Mouse (Mus musculus): ENCODE data around the gene Plxna2. TPM values are rescaled to one million over a fixed set of nuclear protein-coding genes. Genes with fewer than 3 reads are reported as not detected.
A peak's percentile ranks its signal among the peaks of the same experiment; 100 is the strongest.

Plxna2 gene
- total RNA-seq (2014; rRNA removed) (43.6 and 44.3 TPM in 2 replicates), polyA plus RNA-seq (2015; fragmentation: Nextera tagmentation; extraction: Ambion mirVana) (8.3 and 9.9 TPM in 2 replicates)

DNA sequence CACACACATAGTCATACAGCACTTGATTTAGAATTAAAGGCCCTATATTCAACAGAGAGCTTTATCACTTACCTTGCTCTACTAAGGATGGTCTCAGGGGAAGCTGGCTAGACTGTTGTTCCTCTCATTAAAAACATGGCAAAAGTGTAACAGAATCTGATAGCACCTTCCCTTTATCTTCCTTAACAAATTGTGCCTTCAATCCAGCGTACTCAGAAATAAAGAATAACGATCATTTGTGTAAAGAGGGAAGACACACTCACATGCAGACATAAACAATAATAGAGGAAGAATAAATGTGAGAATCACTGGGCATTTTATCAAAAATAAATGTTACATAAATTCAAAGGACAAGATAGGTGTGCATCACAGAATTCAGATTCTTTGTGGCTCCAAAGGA, at the start of gene Plxna2:
Gene Plxna2 (plus strand): TSS at position 301 of the 400 bp plus-strand sequence.
- Histone ChIP-seq H3K9ac (replicated peaks; ENCODE audit: low read length, poor library complexity, severe bottlenecking) (no peak within 1 kb of the TSS), H3K9me3 (ENCODE audit: low read length) (no peaks in the 10 kb centered on the region), H3K4me2 (ENCODE audit: low read depth, low read length, poor library complexity, severe bottlenecking) (peak within 1 kb of the TSS; percentile 88), H3K4me1 (ENCODE audit: insufficient read depth, low read length) (no peaks in the 10 kb centered on the region), H3K4me3 (ENCODE audit: low read depth, low read length) (peak within 1 kb of the TSS; percentile 94), H3K27ac (ENCODE audit: low read depth, low read length) (peak within 1 kb of the TSS; percentile 80), H3K36me3 (ENCODE audit: insufficient read depth, low read length) (no peaks in the 10 kb centered on the region), H3K27me3 (ENCODE audit: insufficient read depth, low read length) (no peaks in the 10 kb centered on the region)
- no peak for ATAC-seq (ENCODE audit: low FRiP score)
- TF ChIP-seq CTCF (IDR thresholded peaks at IDR 0.05) = no peak
- 94% methylated on average over 2 of the region's 2 CpGs for whole genome bisulfite sequencing
- DNase-seq (ENCODE audit: low spot score) = no peak

- Histone ChIP-seq H3K27ac (ENCODE audit: low read depth, low read length) (no peak overlapping the region), H3K4me1 (ENCODE audit: insufficient read depth, low read length) (no peaks in the 10 kb centered on the region), H3K4me2 (ENCODE audit: low read depth, low read length, poor library complexity, severe bottlenecking) (no peak overlapping the region), H3K27me3 (ENCODE audit: insufficient read depth, low read length) (no peaks in the 10 kb centered on the region), H3K4me3 (ENCODE audit: low read depth, low read length) (no peak overlapping the region), H3K9me3 (ENCODE audit: low read length) (no peaks in the 10 kb centered on the region), H3K9ac (replicated peaks; ENCODE audit: low read length, poor library complexity, severe bottlenecking) (no peak overlapping the region), H3K36me3 (ENCODE audit: insufficient read depth, low read length) (no peaks in the 10 kb centered on the region)
- no peak for TF ChIP-seq CTCF (IDR thresholded peaks at IDR 0.05)
- no peak for ATAC-seq (ENCODE audit: low FRiP score)
- no peak for DNase-seq (ENCODE audit: low spot score)
- WGBS = 37% methylated on average over 3 of the region's 3 CpGs
These were observed 44.1 kb upstream of the Plxna2 start for GRCm38 (mm10) chr1:194573870-194574269.

GRCm38 (mm10) chr1:194578270-194578669, 39.7 kb upstream of the Plxna2 start:
- Histone ChIP-seq H3K9me3 (ENCODE audit: low read length) (no peaks in the 10 kb centered on the region), H3K4me2 (ENCODE audit: low read depth, low read length, poor library complexity, severe bottlenecking) (no peak overlapping the region), H3K27me3 (ENCODE audit: insufficient read depth, low read length) (no peaks in the 10 kb centered on the region), H3K9ac (replicated peaks; ENCODE audit: low read length, poor library complexity, severe bottlenecking) (no peak overlapping the region), H3K36me3 (ENCODE audit: insufficient read depth, low read length) (no peaks in the 10 kb centered on the region), H3K4me3 (ENCODE audit: low read depth, low read length) (no peak overlapping the region), H3K4me1 (ENCODE audit: insufficient read depth, low read length) (no peaks in the 10 kb centered on the region), H3K27ac (ENCODE audit: low read depth, low read length) (no peak overlapping the region)
- TF ChIP-seq CTCF (IDR thresholded peaks at IDR 0.05) = no peak
- ATAC-seq (ENCODE audit: low FRiP score) = no peak
- DNase-seq (ENCODE audit: low spot score) = peak; percentile 87
- 81% methylated on average over 3 of the region's 3 CpGs for WGBS

- H3K27ac ChIP-seq (ENCODE audit: low read depth, low read length) = no peak overlapping the region
- no peak overlapping the region for H3K4me2 ChIP-seq (ENCODE audit: low read depth, low read length, poor library complexity, severe bottlenecking)
- no peaks in the 10 kb centered on the region for H3K4me1 ChIP-seq (ENCODE audit: insufficient read depth, low read length)
- DNase-seq (ENCODE audit: low spot score) (no peak), ATAC-seq (ENCODE audit: low FRiP score) (no peak)
- no peaks in the 10 kb centered on the region for H3K36me3 ChIP-seq (ENCODE audit: insufficient read depth, low read length)
- no peak for TF ChIP-seq CTCF (IDR thresholded peaks at IDR 0.05)
- no peak overlapping the region for H3K4me3 ChIP-seq (ENCODE audit: low read depth, low read length)
- H3K9me3 ChIP-seq (ENCODE audit: low read length) = no peaks in the 10 kb centered on the region
- H3K9ac ChIP-seq (replicated peaks; ENCODE audit: low read length, poor library complexity, severe bottlenecking) = no peak overlapping the region
- H3K27me3 ChIP-seq (ENCODE audit: insufficient read depth, low read length) = no peaks in the 10 kb centered on the region
These were observed 37.5 kb upstream of the Plxna2 start for GRCm38 (mm10) chr1:194580539-194580938.

DNA sequence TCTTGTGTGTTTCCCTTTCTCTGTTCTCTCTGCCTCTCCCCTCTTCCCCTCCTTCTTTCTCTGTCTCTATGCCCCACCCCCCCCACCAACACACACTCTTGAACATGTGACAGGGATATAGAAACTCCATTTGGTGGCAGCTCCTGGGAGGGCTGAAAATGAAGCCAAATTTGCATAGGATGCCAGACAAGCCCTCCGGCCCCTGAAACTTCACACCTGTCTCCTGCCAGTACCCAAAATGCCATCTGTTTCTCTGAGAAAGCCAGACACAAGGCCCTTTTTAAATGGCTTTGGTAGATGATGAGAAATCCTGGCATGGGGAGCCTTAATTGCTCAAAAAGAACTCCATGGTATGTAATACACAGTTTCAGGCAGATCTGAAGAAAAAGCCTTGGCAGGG, 31.3 kb upstream of the Plxna2 start:
- no peaks in the 10 kb centered on the region for H3K4me1 ChIP-seq (ENCODE audit: insufficient read depth, low read length)

DNA sequence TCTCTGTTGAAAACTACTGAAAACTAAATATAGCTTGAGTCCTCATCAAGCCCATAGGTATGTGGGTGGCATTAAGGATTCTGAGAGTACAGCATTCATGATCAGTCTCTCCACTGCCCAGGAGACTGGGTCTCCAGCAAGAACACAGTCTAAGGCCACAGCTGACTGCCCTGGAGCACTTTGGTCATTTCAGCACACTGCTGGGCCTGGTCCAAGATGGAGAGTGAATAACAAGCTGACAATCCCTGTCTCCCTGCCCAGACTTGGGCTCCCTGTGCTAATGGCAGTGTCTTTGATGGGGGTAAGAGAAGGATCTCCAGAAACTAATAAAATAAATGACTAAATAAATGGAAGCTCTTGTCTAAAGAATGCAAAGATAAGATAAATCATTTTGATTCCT, 30.5 kb upstream of the Plxna2 start:
- no peak overlapping the region for H3K4me3 ChIP-seq (ENCODE audit: low read depth, low read length)
- H3K9ac ChIP-seq (replicated peaks; ENCODE audit: low read length, poor library complexity, severe bottlenecking) = no peak overlapping the region
- H3K4me2 ChIP-seq (ENCODE audit: low read depth, low read length, poor library complexity, severe bottlenecking) = no peak overlapping the region
- no peak for ATAC-seq (ENCODE audit: low FRiP score)
- H3K9me3 ChIP-seq (ENCODE audit: low read length) = no peaks in the 10 kb centered on the region
- no peaks in the 10 kb centered on the region for H3K4me1 ChIP-seq (ENCODE audit: insufficient read depth, low read length)
- no peak overlapping the region for H3K27ac ChIP-seq (ENCODE audit: low read depth, low read length)
- H3K27me3 ChIP-seq (ENCODE audit: insufficient read depth, low read length) = no peaks in the 10 kb centered on the region
- DNase-seq (ENCODE audit: low spot score) = peak; percentile 80
- TF ChIP-seq CTCF (IDR thresholded peaks at IDR 0.05) = no peak
- H3K36me3 ChIP-seq (ENCODE audit: insufficient read depth, low read length) = no peaks in the 10 kb centered on the region

More for the DNA sequence above, 31.3 kb upstream of the Plxna2 start:
- H3K9me3 ChIP-seq (ENCODE audit: low read length) = no peaks in the 10 kb centered on the region
- ATAC-seq (ENCODE audit: low FRiP score) (no peak), DNase-seq (ENCODE audit: low spot score) (peak; percentile 67)
- no peak for TF ChIP-seq CTCF (IDR thresholded peaks at IDR 0.05)
- no peaks in the 10 kb centered on the region for H3K36me3 ChIP-seq (ENCODE audit: insufficient read depth, low read length)
- no peak overlapping the region for H3K4me2 ChIP-seq (ENCODE audit: low read depth, low read length, poor library complexity, severe bottlenecking)
- WGBS = 68% methylated on average over 1 of the region's 1 CpGs
- H3K27me3 ChIP-seq (ENCODE audit: insufficient read depth, low read length) = no peaks in the 10 kb centered on the region
- no peak overlapping the region for H3K9ac ChIP-seq (replicated peaks; ENCODE audit: low read length, poor library complexity, severe bottlenecking)
- H3K4me3 ChIP-seq (ENCODE audit: low read depth, low read length) = no peak overlapping the region
- H3K27ac ChIP-seq (ENCODE audit: low read depth, low read length) = no peak overlapping the region
